Mouse (Mus musculus): ENCODE measurements around the gene 5330417H12Rik. TPM values are rescaled to one million over a fixed set of nuclear protein-coding genes. Genes with fewer than 3 reads are reported as not detected.

5330417H12Rik gene
- polyA plus RNA-seq, 1 experiment from 2014 or later, result 0.23 TPM

- Histone ChIP-seq H3K9ac (no peak overlapping the region), H3K4me1 (peaks cover 14% of the 10 kb centered on the region), H3K4me3 (replicated peaks) (no peak overlapping the region), H3K27me3 (no peaks in the 10 kb centered on the region), H3K36me3 (no peaks in the 10 kb centered on the region), H3K9me3 (replicated peaks) (no peaks in the 10 kb centered on the region), H3K4me2 (replicated peaks) (no peak overlapping the region), H3K27ac (replicated peaks) (no peak overlapping the region)
- ATAC-seq (ENCODE audit: insufficient number of reproducible peaks, low FRiP score, low TSS enrichment, low read depth), result no peak
- WGBS, result 71% methylated on average over 6 of the region's 6 CpGs
Measured at GRCm38 (mm10) chr7:107656451-107656850, 31.5 kb upstream of the 5330417H12Rik start.

DNA sequence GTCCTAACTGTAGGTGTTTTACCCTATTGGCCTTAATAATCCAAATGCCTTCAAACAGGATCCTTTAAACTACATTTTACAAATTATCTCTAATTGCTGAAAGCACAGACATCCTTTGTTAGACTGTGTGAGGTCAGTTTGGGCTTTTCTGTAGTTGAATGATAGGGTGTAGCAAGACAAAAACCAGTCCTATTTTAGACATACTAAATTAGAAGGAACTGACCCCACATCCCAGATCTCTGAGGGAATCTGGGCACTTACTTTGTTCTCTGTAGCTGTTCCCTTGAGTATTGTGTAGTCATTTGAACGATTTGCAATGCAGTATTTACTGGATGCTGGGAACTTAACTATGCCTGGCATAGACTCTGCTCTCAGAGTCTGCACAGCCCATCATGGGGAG, 26.9 kb upstream of the 5330417H12Rik start:
- no peak overlapping the region for H3K9ac ChIP-seq
- no peaks in the 10 kb centered on the region for H3K27me3 ChIP-seq
- WGBS, result 16% methylated on average over 1 of the region's 1 CpGs

GRCm38 (mm10) chr7:107649990-107650389, 25.0 kb upstream of the 5330417H12Rik start:
- WGBS, result 78% methylated on average over 7 of the region's 7 CpGs

More for the DNA sequence above, 26.9 kb upstream of the 5330417H12Rik start:
- no peaks in the 10 kb centered on the region for H3K9me3 ChIP-seq (replicated peaks)
- ATAC-seq (ENCODE audit: insufficient number of reproducible peaks, low FRiP score, low TSS enrichment, low read depth), result no peak
- no peak overlapping the region for H3K27ac ChIP-seq (replicated peaks)
- no peak overlapping the region for H3K4me3 ChIP-seq (replicated peaks)
- no peaks in the 10 kb centered on the region for H3K36me3 ChIP-seq
- peaks cover 14% of the 10 kb centered on the region for H3K4me1 ChIP-seq
- no peak overlapping the region for H3K4me2 ChIP-seq (replicated peaks)

GRCm38 (mm10) chr7:107648937-107649688, 24.2 kb upstream of the 5330417H12Rik start:
- Histone ChIP-seq H3K27me3 (no peaks in the 10 kb centered on the region), H3K36me3 (no peaks in the 10 kb centered on the region), H3K27ac (replicated peaks) (peak overlapping the region; percentile 80), H3K4me2 (replicated peaks) (no peak overlapping the region), H3K4me1 (peaks cover 14% of the 10 kb centered on the region), H3K4me3 (replicated peaks) (no peak overlapping the region), H3K9me3 (replicated peaks) (no peaks in the 10 kb centered on the region; the same call in 1 of the 2 replicates), H3K9ac (no peak overlapping the region)
- ATAC-seq (ENCODE audit: insufficient number of reproducible peaks, low FRiP score, low TSS enrichment, low read depth), result peak; percentile 63; the same call in 1 of the 2 replicates
- WGBS, result 37% methylated on average over 12 of the region's 12 CpGs

More at GRCm38 (mm10) chr7:107649990-107650389, 25.0 kb upstream of the 5330417H12Rik start:
- no peaks in the 10 kb centered on the region; the same call in 1 of the 2 replicates for H3K9me3 ChIP-seq (replicated peaks)
- ATAC-seq (ENCODE audit: insufficient number of reproducible peaks, low FRiP score, low TSS enrichment, low read depth), result no peak
- H3K9ac ChIP-seq, result no peak overlapping the region
- no peak overlapping the region for H3K4me2 ChIP-seq (replicated peaks)
- H3K4me1 ChIP-seq, result peaks cover 14% of the 10 kb centered on the region
- H3K4me3 ChIP-seq (replicated peaks), result no peak overlapping the region
- no peak overlapping the region for H3K27ac ChIP-seq (replicated peaks)
- H3K36me3 ChIP-seq, result no peaks in the 10 kb centered on the region
- no peaks in the 10 kb centered on the region for H3K27me3 ChIP-seq

GRCm38 (mm10) chr7:107644987-107645386, 20.0 kb upstream of the 5330417H12Rik start:
- no peak overlapping the region for H3K4me3 ChIP-seq (replicated peaks)
- no peaks in the 10 kb centered on the region for H3K36me3 ChIP-seq
- no peaks in the 10 kb centered on the region; the same call in 1 of the 2 replicates for H3K9me3 ChIP-seq (replicated peaks)
- peaks cover 24% of the 10 kb centered on the region for H3K4me1 ChIP-seq
- H3K4me2 ChIP-seq (replicated peaks), result no peak overlapping the region
- no peaks in the 10 kb centered on the region for H3K27me3 ChIP-seq
- no peak overlapping the region for H3K27ac ChIP-seq (replicated peaks)
- no peak for ATAC-seq (ENCODE audit: insufficient number of reproducible peaks, low FRiP score, low TSS enrichment, low read depth)
- 88% methylated on average over 2 of the region's 2 CpGs for WGBS
- no peak overlapping the region for H3K9ac ChIP-seq

DNA sequence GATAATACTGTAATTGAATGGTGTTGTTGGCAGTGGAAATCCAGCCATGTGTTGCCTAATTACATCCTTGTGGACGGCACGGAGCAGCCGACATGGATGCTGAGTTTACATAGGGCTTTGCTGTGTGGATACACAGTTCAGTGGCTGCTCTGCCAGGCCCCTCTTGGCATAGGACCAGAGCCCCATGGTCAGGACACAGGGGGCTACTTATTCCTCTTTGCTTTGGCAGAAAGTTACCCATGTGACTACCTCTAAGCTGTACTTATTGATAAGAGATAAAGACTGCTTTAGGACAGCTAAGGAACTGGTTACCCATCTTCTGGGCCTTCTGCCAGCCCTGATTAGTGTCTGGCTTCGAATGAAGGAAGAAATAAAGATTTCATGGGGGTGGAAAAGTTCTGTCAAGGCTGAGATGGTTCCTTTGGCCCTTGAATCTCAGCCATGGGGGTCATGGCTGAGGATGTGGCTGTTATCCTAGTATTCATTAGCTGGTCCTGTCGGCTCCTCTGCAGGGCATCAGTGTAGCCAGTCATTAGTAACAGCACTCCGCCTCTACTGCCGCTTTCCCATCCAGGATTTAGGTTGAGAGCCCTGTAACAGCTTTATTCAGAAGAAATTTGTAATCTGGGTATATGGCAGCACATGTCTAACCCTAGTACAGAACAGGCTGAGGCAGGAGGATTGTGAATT, 17.8 kb upstream of the 5330417H12Rik start:
- Histone ChIP-seq H3K27me3 (no peaks in the 10 kb centered on the region), H3K4me3 (replicated peaks) (no peak overlapping the region), H3K27ac (replicated peaks) (no peak overlapping the region), H3K4me1 (peaks cover 10% of the 10 kb centered on the region; the same call in 1 of the 2 replicates), H3K9ac (no peak overlapping the region), H3K9me3 (replicated peaks) (no peaks in the 10 kb centered on the region; the same call in 1 of the 2 replicates), H3K36me3 (no peaks in the 10 kb centered on the region), H3K4me2 (replicated peaks) (no peak overlapping the region)
- 48% methylated on average over 7 of the region's 7 CpGs for WGBS
- ATAC-seq (ENCODE audit: insufficient number of reproducible peaks, low FRiP score, low TSS enrichment, low read depth), result peak; percentile 74

GRCm38 (mm10) chr7:107638026-107638425, 13.1 kb upstream of the 5330417H12Rik start:
- Histone ChIP-seq H3K9ac (no peak overlapping the region), H3K27ac (replicated peaks) (no peak overlapping the region), H3K4me3 (replicated peaks) (no peak overlapping the region), H3K36me3 (no peaks in the 10 kb centered on the region), H3K4me1 (peaks cover 10% of the 10 kb centered on the region; the same call in 1 of the 2 replicates), H3K27me3 (no peaks in the 10 kb centered on the region), H3K9me3 (replicated peaks) (no peaks in the 10 kb centered on the region), H3K4me2 (replicated peaks) (no peak overlapping the region)
- no peak for ATAC-seq (ENCODE audit: insufficient number of reproducible peaks, low FRiP score, low TSS enrichment, low read depth)
- WGBS, result 79% methylated on average over 5 of the region's 5 CpGs

- WGBS, result 53% methylated on average over 7 of the region's 7 CpGs
- Histone ChIP-seq H3K9me3 (replicated peaks) (no peaks in the 10 kb centered on the region), H3K36me3 (no peaks in the 10 kb centered on the region), H3K4me2 (replicated peaks) (no peak overlapping the region), H3K4me1 (peaks cover 4% of the 10 kb centered on the region; the same call in 1 of the 2 replicates), H3K27ac (replicated peaks) (no peak overlapping the region), H3K4me3 (replicated peaks) (no peak overlapping the region), H3K27me3 (no peaks in the 10 kb centered on the region), H3K9ac (no peak overlapping the region)
- ATAC-seq (ENCODE audit: insufficient number of reproducible peaks, low FRiP score, low TSS enrichment, low read depth), result no peak
Measured at GRCm38 (mm10) chr7:107637398-107637797, 12.4 kb upstream of the 5330417H12Rik start.

DNA sequence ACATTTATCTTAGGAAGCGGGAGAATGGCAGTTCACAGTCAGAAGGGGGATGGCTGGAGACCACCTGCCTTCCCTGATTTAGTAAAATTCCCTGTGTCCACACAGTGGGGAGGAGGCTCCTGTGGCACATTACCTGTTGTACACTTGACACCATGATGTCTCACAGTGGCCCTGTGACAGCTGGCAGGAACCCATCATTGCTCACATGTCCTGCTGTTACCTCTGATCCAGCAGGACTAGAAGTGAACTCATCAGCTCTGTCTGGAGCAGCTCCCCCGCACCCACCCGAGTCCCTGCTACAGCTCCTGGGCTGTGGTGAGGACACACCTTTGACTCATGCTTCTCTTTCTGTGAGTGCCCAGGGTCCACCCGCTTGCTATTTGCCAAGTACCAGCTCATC, 8.2 kb upstream of the 5330417H12Rik start:
- no peak overlapping the region for H3K4me3 ChIP-seq (replicated peaks)
- H3K4me1 ChIP-seq, result no peaks in the 10 kb centered on the region
- H3K36me3 ChIP-seq, result no peaks in the 10 kb centered on the region
- WGBS, result 82% methylated on average over 4 of the region's 4 CpGs
- no peak overlapping the region for H3K4me2 ChIP-seq (replicated peaks)
- no peak overlapping the region for H3K27ac ChIP-seq (replicated peaks)
- H3K9me3 ChIP-seq (replicated peaks), result no peaks in the 10 kb centered on the region
- no peaks in the 10 kb centered on the region for H3K27me3 ChIP-seq
- ATAC-seq (ENCODE audit: insufficient number of reproducible peaks, low FRiP score, low TSS enrichment, low read depth), result no peak
- no peak overlapping the region for H3K9ac ChIP-seq

- no peak for ATAC-seq (ENCODE audit: insufficient number of reproducible peaks, low FRiP score, low TSS enrichment, low read depth)
- Histone ChIP-seq H3K27me3 (no peaks in the 10 kb centered on the region), H3K27ac (replicated peaks) (no peak overlapping the region), H3K4me3 (replicated peaks) (no peak overlapping the region), H3K36me3 (no peaks in the 10 kb centered on the region), H3K4me2 (replicated peaks) (no peak overlapping the region), H3K9ac (no peak overlapping the region), H3K9me3 (replicated peaks) (no peaks in the 10 kb centered on the region), H3K4me1 (no peaks in the 10 kb centered on the region)
Measured at GRCm38 (mm10) chr7:107628383-107628782, 3.4 kb upstream of the 5330417H12Rik start.

DNA sequence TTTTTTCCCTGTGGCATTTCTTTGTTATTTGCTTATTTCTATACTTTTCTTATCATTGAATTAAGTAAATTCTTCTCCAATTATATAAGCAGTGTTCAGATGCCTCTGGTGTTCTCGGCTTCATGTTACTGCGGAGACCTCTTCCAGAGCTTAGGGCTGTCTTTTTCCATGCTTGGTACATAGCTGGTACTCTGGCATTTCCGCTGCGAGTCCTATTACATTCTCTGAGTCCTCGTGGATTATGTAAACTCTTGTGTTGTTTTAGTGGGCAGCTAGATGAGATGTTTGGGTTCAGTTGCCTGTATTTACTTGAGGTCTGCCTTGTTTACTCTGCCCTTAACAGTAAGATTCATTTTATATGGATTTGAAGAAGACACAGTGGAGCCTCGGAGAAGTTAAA, 820 bp upstream of the 5330417H12Rik start:
- H3K4me1 ChIP-seq, result no peaks in the 10 kb centered on the region
- no peak overlapping the region for H3K27ac ChIP-seq (replicated peaks)
- no peaks in the 10 kb centered on the region for H3K9me3 ChIP-seq (replicated peaks)
- H3K36me3 ChIP-seq, result no peaks in the 10 kb centered on the region
- 53% methylated on average over 6 of the region's 6 CpGs for WGBS
- no peak overlapping the region for H3K4me2 ChIP-seq (replicated peaks)
- H3K27me3 ChIP-seq, result no peaks in the 10 kb centered on the region
- H3K4me3 ChIP-seq (replicated peaks), result no peak overlapping the region
- no peak overlapping the region for H3K9ac ChIP-seq
- no peak for ATAC-seq (ENCODE audit: insufficient number of reproducible peaks, low FRiP score, low TSS enrichment, low read depth)

All from embryonic facial prominence, embryonic 15.5 days (tissue).